ENCODE assay signal across 10 mouse cellular contexts in genomic region chrX:102349843-102350731, GRCm38 (mm10).
DNase-seq lines count a peak whose midpoint lies in the region; ATAC-seq and TF ChIP-seq lines count a peak whose summit lies in the region.
"Had no signal": no experiment of that assay in that cellular context is flagged by ENCODE, and none has a peak within 500 bp of the region (broad histone marks: within the 10 kb centered on the region; RNA-seq: fewer than 3 reads in every experiment).

No protein-coding gene starts in this region.

- no peaks in the 10 kb centered on the region for H3K4me1 ChIP-seq in hindbrain, postnatal 0 days (ENCODE audit: insufficient read depth, low read length)
- H3K4me1 ChIP-seq in hindbrain, embryonic 14.5 days (replicated peaks; ENCODE audit: control insufficient read depth, insufficient read depth, low read length) = 0 out of 2 replicates have a peak, but pooled peaks cover 6% of the 10 kb centered on the region
- no peaks in the 10 kb centered on the region; the same call in 1 of the 2 replicates for H3K4me1 ChIP-seq in embryonic facial prominence, embryonic 14.5 days (ENCODE audit: control insufficient read depth, insufficient read depth, low read length)
- no peaks in the 10 kb centered on the region for H3K4me1 ChIP-seq in midbrain, embryonic 13.5 days (replicated peaks)

- H3K27me3 ChIP-seq in hindbrain, postnatal 0 days (ENCODE audit: insufficient read depth, low read length) = no peaks in the 10 kb centered on the region
- peaks cover 25% of the 10 kb centered on the region for H3K27me3 ChIP-seq in hindbrain, embryonic 14.5 days (ENCODE audit: control insufficient read depth, insufficient read depth, low read length)
- H3K27me3 ChIP-seq in embryonic facial prominence, embryonic 14.5 days (replicated peaks; ENCODE audit: control insufficient read depth, insufficient read depth, low read length) = peaks cover 20% of the 10 kb centered on the region
- H3K27me3 ChIP-seq in midbrain, embryonic 13.5 days = peaks cover 36% of the 10 kb centered on the region; the same call in 1 of the 2 replicates

- WGBS in hindbrain, postnatal 0 days = 59% methylated on average over 14 of the region's 14 CpGs
- WGBS in hindbrain, embryonic 14.5 days = 73% methylated on average over 14 of the region's 14 CpGs
- WGBS in embryonic facial prominence, embryonic 14.5 days = 66% methylated on average over 14 of the region's 14 CpGs
- WGBS in midbrain, embryonic 13.5 days = 69% methylated on average over 14 of the region's 14 CpGs

- no peak overlapping the region for H3K9ac ChIP-seq in hindbrain, postnatal 0 days (replicated peaks; ENCODE audit: low read length)
- no peak overlapping the region for H3K9ac ChIP-seq in hindbrain, embryonic 14.5 days
- H3K9ac ChIP-seq in embryonic facial prominence, embryonic 14.5 days (ENCODE audit: low read depth, low read length) = no peak overlapping the region
- no peak overlapping the region for H3K9ac ChIP-seq in midbrain, embryonic 13.5 days (replicated peaks)
- H3K9ac ChIP-seq: neural tube, embryonic 13.5 days had no signal

- H3K4me3 ChIP-seq in hindbrain, postnatal 0 days (ENCODE audit: low read length) = no peak overlapping the region
- no peak overlapping the region for H3K4me3 ChIP-seq in hindbrain, embryonic 14.5 days (replicated peaks; ENCODE audit: low read length)
- no peak overlapping the region for H3K4me3 ChIP-seq in embryonic facial prominence, embryonic 14.5 days (ENCODE audit: low read depth, low read length)
- H3K4me3 ChIP-seq in midbrain, embryonic 13.5 days (replicated peaks) = no peak overlapping the region
- H3K4me3 ChIP-seq: neural tube, embryonic 13.5 days had no signal

- TF ChIP-seq CTCF in hindbrain, postnatal 0 days (IDR thresholded peaks at IDR 0.05; ENCODE audit: low read depth) = no peak

- ATAC-seq in hindbrain, postnatal 0 days = no peak
- ATAC-seq in hindbrain, embryonic 14.5 days (ENCODE audit: low FRiP score) = no peak
- ATAC-seq in embryonic facial prominence, embryonic 14.5 days (ENCODE audit: low read depth) = peak; percentile 57; the same call in 1 of the 2 replicates
- no peak for ATAC-seq in midbrain, embryonic 13.5 days

- no peaks in the 10 kb centered on the region for H3K9me3 ChIP-seq in hindbrain, postnatal 0 days (ENCODE audit: low read length)
- no peaks in the 10 kb centered on the region for H3K9me3 ChIP-seq in hindbrain, embryonic 14.5 days (ENCODE audit: control insufficient read depth, low read length)
- no peaks in the 10 kb centered on the region for H3K9me3 ChIP-seq in embryonic facial prominence, embryonic 14.5 days (ENCODE audit: control insufficient read depth, low read length)
- no peaks in the 10 kb centered on the region for H3K9me3 ChIP-seq in midbrain, embryonic 13.5 days
- H3K9me3 ChIP-seq: neural tube, embryonic 13.5 days had no signal

- peak; percentile 21 for DNase-seq in hindbrain, postnatal 0 days (ENCODE audit: low spot score)
- no peak for DNase-seq in hindbrain, embryonic 14.5 days (ENCODE audit: low spot score)
- peak; percentile 39 for DNase-seq in adipocyte (ENCODE audit: low spot score)
- peak; percentile 50 for DNase-seq in embryonic facial prominence, embryonic 14.5 days (ENCODE audit: low spot score)
- DNase-seq in heart, postnatal 36 days = peak; percentile 10 to 25
- DNase-seq in MN1 (ENCODE audit: low spot score) = no peak
- no peak for DNase-seq in right cerebral cortex, postnatal 36 days (ENCODE audit: low spot score in 2 of 2)
- DNase-seq: layer of hippocampus, adult 9-11 months had no signal

- H3K36me3 ChIP-seq in hindbrain, postnatal 0 days (ENCODE audit: insufficient read depth, low read length) = no peaks in the 10 kb centered on the region
- no peaks in the 10 kb centered on the region for H3K36me3 ChIP-seq in hindbrain, embryonic 14.5 days (replicated peaks; ENCODE audit: control insufficient read depth, insufficient read depth)
- no peaks in the 10 kb centered on the region for H3K36me3 ChIP-seq in embryonic facial prominence, embryonic 14.5 days (ENCODE audit: control insufficient read depth, insufficient read depth, low read length)
- no peaks in the 10 kb centered on the region for H3K36me3 ChIP-seq in midbrain, embryonic 13.5 days
- H3K36me3 ChIP-seq: neural tube, embryonic 13.5 days had no signal

- no peak overlapping the region for H3K4me2 ChIP-seq in hindbrain, postnatal 0 days (ENCODE audit: low read depth, low read length)
- no peak overlapping the region for H3K4me2 ChIP-seq in hindbrain, embryonic 14.5 days (replicated peaks)
- no peak overlapping the region for H3K4me2 ChIP-seq in embryonic facial prominence, embryonic 14.5 days (ENCODE audit: low read depth, low read length)
- H3K4me2 ChIP-seq in midbrain, embryonic 13.5 days (replicated peaks) = no peak overlapping the region
- H3K4me2 ChIP-seq: neural tube, embryonic 13.5 days had no signal

- no peak overlapping the region for H3K27ac ChIP-seq in hindbrain, postnatal 0 days
- H3K27ac ChIP-seq in hindbrain, embryonic 14.5 days = no peak overlapping the region
- H3K27ac ChIP-seq in embryonic facial prominence, embryonic 14.5 days (replicated peaks; ENCODE audit: low read depth, low read length) = no peak overlapping the region
- no peak overlapping the region for H3K27ac ChIP-seq in midbrain, embryonic 13.5 days
- H3K27ac ChIP-seq: neural tube, embryonic 13.5 days had no signal

- intact Hi-C loops in heart, postnatal 36 days (cut with DNase I) = no loop called here

Comparison
In these comparisons a context has a peak if more than half of its experiments do, and no peak if none do; other contexts are left out.
1. DNase-seq: peak in hindbrain, postnatal 0 days (single experiment), adipocyte (single experiment), embryonic facial prominence, embryonic 14.5 days (single experiment) and heart, postnatal 36 days (2 of 2); none in hindbrain, embryonic 14.5 days (single experiment), MN1 (single experiment) and right cerebral cortex, postnatal 36 days (0 of 2).